Mouse (Mus musculus) hematopoietic stem cell, adult 5-6 weeks (primary cell): ENCODE measurements around the gene Tex21. TPM values are rescaled to one million over a fixed set of nuclear protein-coding genes. Genes with fewer than 3 reads are reported as not detected.
"Not testable (repeated sequence)": the region's sequence is repeated elsewhere in the genome, so short reads cannot be mapped to it uniquely, and the experiment has no call there.

Source experiments
- ATAC-seq, 2 experiments: fragments of 125-278 bp in 1 of 2; replicated peaks in 1 of 2; 2 replicates each; pipeline ENCODE4 v1.8.0; 2016 to 2017; ENCODE audit warnings: inconsistent platforms in 2 of 2, mild to moderate bottlenecking in 2 of 2, moderate number of reproducible peaks in 2 of 2, low read depth in 1 of 2, moderate TSS enrichment in 1 of 2; ENCODE audit not compliant: low FRiP score in 2 of 2, poor library complexity in 2 of 2, severe bottlenecking in 2 of 2, insufficient read depth in 1 of 2, low TSS enrichment in 1 of 2
- total RNA-seq: library from RNA; stranded (forward); fragments of 172-1452, 232-1000 nt; gene quantifications from 2 replicates; pipeline ENCODE4 v1.2.3, GENCODE M21; 2017

The Tex21 gene
- total RNA-seq, 1 experiment from 2014 or later: not detected

DNA sequence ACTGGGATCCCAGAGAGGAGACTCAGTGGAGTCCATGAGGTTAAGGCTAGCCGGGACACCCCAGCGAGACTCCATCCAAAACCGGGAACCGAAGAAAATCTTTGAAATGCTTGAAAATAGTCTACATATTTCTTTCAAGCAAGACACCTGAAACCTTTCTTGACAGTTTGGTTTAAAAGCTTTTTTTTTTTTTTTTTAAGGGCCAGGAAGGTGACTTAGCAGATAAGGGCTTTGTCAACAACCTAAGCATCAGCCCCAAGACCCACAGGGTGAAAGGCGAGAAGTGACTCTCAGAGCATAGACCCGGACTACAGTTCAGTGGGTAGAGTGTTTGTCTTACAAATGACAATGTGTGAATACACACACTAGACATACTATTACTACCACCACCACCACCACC is 11.3 kb downstream of the Tex21 start:
- ATAC-seq: no peak

DNA sequence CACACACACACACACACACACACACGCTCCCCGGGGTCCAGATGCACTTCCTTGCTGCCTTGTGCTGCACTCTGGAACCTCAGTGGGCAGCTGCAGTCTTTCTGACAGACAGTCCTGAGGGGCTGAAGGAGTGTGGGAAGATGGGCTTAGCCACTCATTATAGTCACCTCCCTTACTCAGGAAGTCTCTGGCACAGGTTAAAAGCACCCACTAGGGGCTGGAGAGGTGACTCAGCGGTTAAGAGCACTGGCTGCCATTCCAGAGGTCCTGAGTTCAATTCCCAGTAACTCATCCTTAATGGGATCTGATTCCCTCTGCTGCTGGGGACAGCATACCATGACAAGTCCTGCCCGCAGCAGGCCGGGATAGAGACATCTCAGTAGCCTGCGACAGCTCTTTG is 15.9 kb downstream of the Tex21 start:
- no peak for ATAC-seq

DNA sequence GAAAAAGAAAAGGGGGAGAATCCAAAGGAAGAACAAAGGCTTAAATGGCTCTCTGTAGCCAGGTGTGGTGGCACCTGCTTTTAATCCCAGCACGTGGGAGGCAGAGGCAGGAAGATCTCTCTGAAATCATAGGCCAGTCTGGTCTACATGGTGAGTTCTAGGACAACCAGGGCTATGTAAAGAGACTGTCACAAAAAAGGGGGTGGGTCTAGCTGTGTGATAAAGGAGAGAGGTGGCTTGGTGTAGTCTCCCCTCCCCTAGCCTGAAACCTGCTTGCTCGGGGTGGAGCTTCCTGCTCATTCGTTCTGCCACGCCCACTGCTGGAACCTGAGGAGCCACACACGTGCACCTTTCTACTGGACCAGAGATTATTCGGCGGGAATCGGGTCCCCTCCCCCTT is 24.4 kb downstream of the Tex21 start:
- not testable (repeated sequence) for ATAC-seq

DNA sequence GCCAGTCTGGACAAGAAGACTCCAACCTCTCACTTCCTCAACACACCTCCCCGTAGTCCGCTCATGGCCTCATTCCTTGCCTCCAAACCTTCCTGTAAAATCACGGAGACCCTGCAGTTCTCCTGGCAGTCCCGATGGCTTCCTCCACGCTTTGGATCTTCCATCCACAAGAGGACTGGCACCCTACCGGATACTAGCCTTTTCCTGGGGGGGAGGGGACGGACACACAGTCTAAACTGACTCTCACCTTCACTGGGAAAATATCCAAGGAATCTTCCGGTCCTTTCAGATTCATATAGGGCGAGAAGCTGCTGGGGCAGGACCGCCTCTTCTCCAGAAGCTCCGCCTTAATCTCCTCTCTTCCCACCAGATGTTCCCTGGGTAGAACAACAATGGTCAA is 29.8 kb downstream of the Tex21 start:
- ATAC-seq: no peak

DNA sequence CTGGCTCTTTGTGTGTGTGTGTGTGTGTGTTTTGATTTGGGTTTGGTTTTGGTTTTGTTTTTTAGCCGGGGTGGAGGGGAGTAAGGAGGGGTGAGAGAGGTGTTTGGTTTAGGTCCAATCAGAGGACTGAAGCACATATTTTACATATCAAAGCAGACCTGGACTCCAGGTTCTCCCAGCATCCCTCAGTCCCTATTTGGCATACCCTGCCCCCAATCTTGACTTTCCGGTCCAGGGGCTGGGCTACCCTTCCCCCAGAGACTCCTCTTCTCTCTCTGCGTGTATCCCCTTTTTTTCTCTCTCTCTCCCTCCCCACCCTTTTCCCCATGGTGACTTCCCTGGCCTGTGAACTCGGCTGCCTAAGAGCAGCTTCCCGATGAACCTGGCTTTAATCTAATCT is 31.4 kb downstream of the Tex21 start:
- ATAC-seq: no peak

DNA sequence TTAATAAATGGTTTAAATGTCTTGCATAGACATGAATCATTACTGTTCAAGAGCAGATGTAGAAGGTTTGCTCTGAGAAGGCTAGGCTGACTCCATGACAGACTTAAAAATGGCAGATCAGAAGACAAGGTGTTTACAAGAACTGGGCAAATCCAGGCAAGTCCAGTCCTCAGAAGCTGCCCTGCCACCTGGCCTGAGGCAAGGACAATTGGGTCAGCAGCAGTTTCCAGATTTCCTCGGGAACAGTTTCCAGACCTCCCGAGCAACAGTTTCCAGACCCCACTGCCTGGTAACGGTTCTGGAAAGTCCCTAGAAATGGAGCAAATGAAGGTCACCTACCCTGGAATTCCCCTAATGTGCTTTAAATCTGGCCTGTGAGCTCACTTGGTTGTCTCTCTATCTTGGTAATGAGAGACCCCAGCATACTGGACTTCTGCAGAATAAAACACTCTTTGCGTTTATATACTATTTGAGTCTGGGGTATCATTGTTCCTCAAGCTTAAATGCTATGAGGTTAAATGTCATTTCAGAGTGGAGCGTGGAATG is 37.0 kb downstream of the Tex21 start:
- no peak for ATAC-seq

DNA sequence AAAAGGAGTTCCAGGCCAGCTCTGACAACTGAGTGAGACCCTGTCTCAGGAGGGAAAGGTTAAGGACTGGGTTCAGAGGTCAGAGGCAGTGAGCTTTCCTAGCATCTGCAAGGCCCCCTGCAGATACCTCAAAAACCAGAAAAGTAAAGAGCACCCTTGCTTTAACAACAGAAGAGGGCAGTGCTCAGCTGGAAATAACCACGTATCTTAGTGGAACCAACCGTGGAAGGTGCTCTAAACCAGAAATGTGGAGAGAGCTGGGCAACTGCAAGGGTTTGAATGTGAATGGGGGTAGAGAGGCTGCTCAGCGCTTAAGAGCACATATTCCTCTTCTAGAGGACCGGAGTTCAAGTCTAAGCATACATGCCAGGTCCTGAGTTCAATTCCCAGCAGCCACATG is 46.2 kb downstream of the Tex21 start:
- ATAC-seq: no peak

DNA sequence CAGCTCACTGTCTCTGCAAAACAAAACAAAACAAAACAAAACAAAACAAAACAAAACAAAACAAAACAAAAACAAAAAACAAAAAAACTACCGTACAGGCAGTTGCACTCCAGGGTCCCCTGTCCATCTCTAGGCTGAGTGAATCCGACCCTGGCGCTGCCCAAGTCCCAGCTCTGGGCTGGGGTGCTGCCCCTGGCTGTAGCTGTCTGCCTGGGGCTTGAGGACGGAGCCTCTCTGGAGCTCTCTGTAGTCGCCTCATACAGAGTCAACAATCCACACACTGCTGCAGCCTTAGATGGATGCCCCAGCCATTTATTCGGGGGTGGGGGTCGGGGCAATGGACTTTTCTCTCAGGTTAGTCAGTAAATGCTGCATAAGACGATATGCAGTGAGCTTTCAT is 49.5 kb downstream of the Tex21 start:
- no peak for ATAC-seq

DNA sequence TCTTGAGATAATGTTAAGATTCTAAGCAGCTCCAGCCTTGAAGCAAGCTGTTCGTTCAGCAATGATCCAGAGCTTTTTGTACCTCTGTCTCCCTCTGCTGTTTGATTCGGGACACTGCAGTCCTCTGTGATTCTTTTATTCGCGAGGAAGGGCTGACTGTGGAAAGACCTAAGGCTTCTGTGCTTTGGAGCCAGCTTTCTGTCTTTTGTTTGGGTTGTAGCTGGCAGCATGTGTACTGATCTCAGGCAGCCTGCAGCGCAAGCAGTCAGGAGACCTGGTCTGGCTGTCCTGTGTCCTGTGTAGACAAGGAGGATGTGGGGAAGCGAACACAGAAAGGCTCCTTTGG is 49.9 kb downstream of the Tex21 start:
- ATAC-seq: peak; percentile 82 to 89; a peak in 3 of 4 replicates

DNA sequence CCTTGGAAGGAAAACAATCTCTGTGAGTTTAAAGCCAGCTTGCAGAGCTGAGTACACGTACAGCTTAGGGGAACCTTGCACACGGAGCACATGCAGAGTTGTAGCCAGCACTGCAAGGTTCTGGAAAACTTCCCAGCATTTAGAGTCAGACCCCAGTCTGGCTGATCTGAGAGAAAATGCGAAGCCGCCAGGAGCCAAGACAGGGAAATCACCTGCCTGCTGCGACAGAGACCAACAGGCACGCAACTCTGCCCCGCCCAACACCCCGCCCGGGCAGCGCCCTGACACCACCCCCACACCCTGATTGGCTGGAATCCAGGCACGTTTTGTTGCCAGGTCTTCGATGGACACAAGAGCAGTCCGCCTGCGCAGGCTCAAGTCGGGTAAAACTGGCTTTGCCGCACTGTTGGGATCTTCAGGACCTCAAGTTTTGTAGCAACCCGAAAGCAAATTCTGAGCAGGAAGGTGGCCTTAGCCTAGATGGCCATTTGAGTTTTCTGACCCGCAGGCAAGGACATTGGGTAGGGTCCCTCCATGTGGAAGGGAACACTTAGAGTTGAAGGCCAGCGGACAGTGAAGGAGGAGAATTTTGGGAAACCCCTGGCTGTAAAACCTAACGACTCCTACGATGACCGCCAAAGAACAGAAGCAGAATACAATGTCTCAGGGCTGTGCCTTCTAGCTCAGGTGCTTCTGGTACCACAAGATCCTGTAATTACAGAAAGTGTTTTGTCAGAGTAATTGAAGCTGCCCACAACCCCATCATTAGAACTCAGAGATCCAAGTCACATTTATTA is 50.4 kb downstream of the Tex21 start:
- peak; percentile 72 to 78 for ATAC-seq

DNA sequence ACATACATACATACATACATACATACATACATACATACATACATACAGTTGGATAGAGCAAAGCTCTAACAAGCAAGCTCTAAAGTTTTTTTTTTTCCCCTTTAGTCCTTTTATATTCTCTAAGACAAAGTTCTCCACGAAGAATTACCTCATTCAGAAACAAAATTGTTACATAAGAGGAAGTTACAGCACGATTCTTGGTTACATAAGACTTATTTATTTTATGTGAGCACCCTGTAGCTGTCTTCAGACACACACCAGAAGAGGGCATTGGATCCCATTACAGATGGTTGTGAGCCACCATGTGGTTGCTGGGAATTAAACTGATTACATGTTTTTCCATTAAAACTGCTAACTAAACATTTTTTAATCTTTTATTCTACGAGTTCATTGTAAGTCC is 52.0 kb downstream of the Tex21 start:
- ATAC-seq: 0 out of 4 replicates have a peak, but pooled peaks of 1 of the 2 experiments have one; percentile 20

DNA sequence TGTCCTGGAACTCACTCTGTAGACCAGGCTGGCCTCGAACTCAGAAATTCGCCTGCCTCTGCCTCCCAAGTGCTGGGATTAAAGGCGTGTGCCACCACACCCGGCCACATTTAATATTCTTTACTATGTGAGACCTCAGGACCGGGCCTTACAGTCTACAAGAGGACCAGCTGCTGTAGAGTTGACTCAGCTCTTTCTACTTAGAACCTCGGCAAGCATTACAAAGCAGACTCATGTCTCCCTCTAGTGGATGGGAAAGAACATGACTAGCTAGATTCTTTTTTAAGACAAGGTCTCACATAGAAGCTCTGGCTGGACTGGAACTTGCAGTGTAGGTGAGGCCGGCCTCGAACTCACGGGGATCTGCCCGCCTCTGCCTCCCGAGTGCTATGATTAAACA is 55.6 kb downstream of the Tex21 start:
- peak; percentile 70 to 80; a peak in 3 of 4 replicates for ATAC-seq

DNA sequence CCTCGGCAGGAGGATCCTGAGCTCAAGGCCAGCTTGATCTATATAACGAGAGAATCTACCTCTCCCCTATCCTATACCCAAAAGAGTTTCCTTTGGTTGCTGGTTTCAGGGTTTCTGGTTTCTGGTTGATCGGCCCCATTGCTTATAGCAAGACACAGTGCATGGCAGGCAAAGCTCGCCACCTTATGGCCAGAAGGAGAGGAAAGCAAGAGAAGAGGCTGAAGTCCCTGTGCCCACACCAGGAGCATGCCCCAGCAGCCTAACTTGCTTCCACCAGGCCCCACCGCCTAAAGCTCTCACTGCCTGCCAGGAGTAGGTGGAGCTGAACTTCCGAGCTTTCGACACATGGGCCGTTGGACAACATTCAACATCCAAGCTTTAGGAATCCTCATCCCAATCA is 58.7 kb downstream of the Tex21 start:
- ATAC-seq: peak in 1 of 2 experiments; percentile 56; a peak in 1 of 4 replicates

DNA sequence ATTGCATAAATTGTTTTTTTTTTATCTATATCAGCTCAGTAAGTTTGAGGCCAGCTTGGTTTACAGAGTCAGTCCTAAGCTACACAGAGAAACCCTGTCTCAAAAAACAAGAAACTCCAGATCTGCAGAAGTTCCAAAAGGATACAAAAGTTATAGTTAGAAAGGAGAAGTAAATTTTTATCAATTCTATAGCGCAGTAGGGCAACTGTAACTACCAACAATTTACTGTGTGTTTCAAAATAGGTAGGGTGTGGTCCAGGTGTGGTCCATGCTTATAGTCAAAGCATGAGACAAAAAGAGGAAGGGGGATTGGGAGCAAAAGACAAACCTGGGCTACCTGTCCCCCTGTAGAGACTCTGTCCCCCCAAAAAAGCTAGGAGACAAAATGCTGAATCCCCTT is 60.1 kb downstream of the Tex21 start:
- no peak for ATAC-seq

DNA sequence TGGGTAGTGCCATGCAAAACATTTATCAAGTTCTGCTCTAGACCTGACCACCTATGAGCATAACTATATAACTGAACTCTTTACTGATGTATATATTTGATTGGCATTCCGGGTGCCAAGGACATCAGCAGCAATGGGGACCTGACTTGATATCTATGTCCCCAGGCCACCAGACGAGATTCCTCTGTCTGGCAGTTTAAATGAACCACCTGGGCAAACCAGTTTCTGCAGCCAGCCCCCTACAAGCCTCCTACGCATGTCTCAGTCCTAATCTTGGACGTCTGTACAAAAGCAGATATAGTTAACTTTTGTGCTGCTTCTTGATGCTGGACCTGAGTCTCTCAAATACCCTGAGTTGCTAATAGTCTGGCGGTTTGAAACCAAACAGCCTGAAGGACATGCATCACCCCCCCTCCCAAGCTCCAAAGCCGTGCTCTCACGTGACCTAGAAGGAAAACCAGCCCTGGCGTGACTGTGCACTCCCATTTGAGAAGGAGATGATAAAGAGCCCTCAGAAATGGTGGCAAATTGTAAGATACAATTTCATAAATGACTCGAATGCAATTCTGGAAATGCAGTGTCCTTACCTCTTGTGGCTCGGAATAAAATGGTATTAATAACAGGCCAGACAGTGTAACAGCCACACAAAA is 61.3 kb downstream of the Tex21 start:
- ATAC-seq: no peak

DNA sequence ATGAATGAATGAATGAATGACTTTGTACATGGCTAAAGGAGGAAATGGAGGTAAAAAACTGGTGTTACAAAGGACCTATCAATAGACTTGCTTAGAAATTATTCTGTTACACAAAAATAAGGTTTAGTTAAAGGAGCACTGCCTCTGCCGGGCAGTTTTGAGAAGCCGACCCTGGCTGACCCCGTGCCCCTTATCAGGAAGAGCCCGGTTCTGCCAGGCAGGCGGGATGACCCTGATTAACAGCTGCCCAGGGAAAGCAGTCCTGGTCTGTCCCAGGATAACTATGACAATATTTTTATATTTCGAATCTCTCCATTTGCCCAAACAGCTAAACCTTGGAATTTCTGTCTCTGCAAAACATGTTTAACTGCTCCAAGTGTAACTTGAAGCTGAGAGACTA is 62.3 kb downstream of the Tex21 start:
- ATAC-seq: no peak

DNA sequence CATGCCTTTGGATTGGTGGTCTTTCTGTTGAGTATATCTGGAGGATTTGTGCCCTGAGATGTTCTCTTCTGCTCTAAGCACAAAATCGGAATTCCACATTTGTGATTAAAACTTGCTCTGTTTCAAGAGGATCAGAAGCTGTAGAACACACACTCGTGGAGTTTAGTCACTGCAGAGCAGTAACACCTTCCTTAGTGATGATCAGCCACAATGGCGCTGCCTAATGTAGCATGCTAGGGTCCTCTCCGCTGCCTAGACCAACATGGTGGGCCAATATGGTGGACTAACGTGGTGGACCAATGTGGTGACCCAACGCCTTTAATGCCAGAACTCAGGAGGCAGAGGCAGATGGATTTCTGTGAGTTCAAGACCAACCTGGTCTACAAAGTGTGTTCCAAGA is 63.7 kb downstream of the Tex21 start:
- no peak for ATAC-seq

DNA sequence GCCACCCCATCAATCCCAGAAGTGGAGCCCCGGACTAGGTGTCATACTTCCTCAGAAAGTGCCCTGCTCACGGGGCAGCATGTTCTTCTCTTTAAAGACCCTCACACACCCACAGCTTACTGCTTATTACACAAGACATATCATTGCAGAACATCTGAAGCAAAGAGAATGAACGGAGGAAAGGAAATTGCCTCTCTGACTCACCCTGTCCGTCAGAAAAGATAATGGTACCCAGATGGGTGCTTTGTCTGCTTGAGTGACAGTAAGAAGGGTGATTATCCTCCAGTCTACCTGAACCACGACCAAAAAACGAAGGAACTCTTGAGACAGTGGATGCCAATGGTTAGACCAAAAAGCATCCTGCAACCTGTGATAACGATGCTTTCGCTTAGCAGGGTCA is 65.1 kb downstream of the Tex21 start:
- no peak for ATAC-seq

DNA sequence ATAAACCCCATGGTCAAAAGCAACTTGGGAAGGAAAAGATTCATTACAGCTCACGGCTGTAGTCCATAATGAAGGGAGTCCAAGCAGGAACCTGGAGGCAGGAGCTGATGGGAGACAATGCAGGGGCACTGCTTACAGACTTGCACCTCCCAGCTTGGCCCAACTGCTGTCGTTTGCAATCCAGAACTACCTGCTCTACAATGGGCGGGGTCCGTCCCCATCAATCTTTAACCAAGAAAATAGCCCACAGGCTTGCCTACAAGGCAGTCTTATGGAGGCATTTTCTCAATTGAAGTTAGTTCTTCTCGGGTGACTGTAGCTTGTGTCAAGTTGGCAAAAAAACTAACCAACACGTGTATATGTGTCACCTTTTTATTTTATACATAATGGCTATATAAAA is 66.1 kb downstream of the Tex21 start:
- no peak for ATAC-seq
